Mouse (Mus musculus): ENCODE results near the gene Lrrc25.

The Lrrc25 gene

GRCm38 (mm10) chr8:70647343-70648163 is 31.6 kb downstream of the Lrrc25 start:
- DNase-seq (ENCODE audit: low spot score in 2 of 2) = no peak

GRCm38 (mm10) chr8:70648164-70648442 is 32.1 kb downstream of the Lrrc25 start:
- DNase-seq (ENCODE audit: low spot score in 2 of 2) = no peak

GRCm38 (mm10) chr8:70648921-70649320 is 33.0 kb downstream of the Lrrc25 start:
- no peak for DNase-seq (ENCODE audit: low spot score in 2 of 2)

GRCm38 (mm10) chr8:70649324-70649723 is 33.4 kb downstream of the Lrrc25 start:
- DNase-seq (ENCODE audit: low spot score in 2 of 2) = no peak

- no peak for DNase-seq (ENCODE audit: low spot score in 2 of 2)
These were observed 34.4 kb downstream of the Lrrc25 start for GRCm38 (mm10) chr8:70650351-70650750.

- peak; percentile 76 to 81 for DNase-seq (ENCODE audit: low spot score in 2 of 2)
These were observed 37.3 kb downstream of the Lrrc25 start for GRCm38 (mm10) chr8:70653226-70653625.

- peak in 1 of 2 experiments; percentile 52 for DNase-seq (ENCODE audit: low spot score in 2 of 2)
These were observed 38.2 kb downstream of the Lrrc25 start for GRCm38 (mm10) chr8:70654121-70654520.

- no peak for DNase-seq (ENCODE audit: low spot score in 2 of 2)
These were observed 39.5 kb downstream of the Lrrc25 start for GRCm38 (mm10) chr8:70655469-70655868.

- DNase-seq (ENCODE audit: low spot score in 2 of 2) = no peak
These were observed 40.3 kb downstream of the Lrrc25 start for GRCm38 (mm10) chr8:70656193-70656790.

GRCm38 (mm10) chr8:70657214-70657613 is 41.3 kb downstream of the Lrrc25 start:
- DNase-seq (ENCODE audit: low spot score in 2 of 2) = no peak

- no peak for DNase-seq (ENCODE audit: low spot score in 2 of 2)
These were observed 41.8 kb downstream of the Lrrc25 start for GRCm38 (mm10) chr8:70657739-70658138.

- peak; percentile 65 for DNase-seq (ENCODE audit: low spot score in 2 of 2)
These were observed 43.1 kb downstream of the Lrrc25 start for GRCm38 (mm10) chr8:70658897-70659603.

- peak; percentile 53 to 68 for DNase-seq (ENCODE audit: low spot score in 2 of 2)
These were observed 43.8 kb downstream of the Lrrc25 start for GRCm38 (mm10) chr8:70659604-70660272.

- DNase-seq (ENCODE audit: low spot score in 2 of 2) = no peak
These were observed 44.3 kb downstream of the Lrrc25 start, which contains the start of gene Pgpep1 for GRCm38 (mm10) chr8:70660273-70660725. Pgpep1 (minus strand) TSS chr8:70660388.

GRCm38 (mm10) chr8:70663691-70664090 is 47.7 kb downstream of the Lrrc25 start:
- no peak for DNase-seq (ENCODE audit: low spot score in 2 of 2)

GRCm38 (mm10) chr8:70664631-70665030 is 48.7 kb downstream of the Lrrc25 start:
- DNase-seq (ENCODE audit: low spot score in 2 of 2) = no peak

GRCm38 (mm10) chr8:70665599-70665998 is 49.6 kb downstream of the Lrrc25 start:
- DNase-seq (ENCODE audit: low spot score in 2 of 2) = no peak

- DNase-seq (ENCODE audit: low spot score in 2 of 2) = no peak
These were observed 51.1 kb downstream of the Lrrc25 start for GRCm38 (mm10) chr8:70667071-70667470.

All from natural killer cell, adult 2 months (primary cell).